Mouse (Mus musculus) retina, postnatal 1 day (tissue): ENCODE measurements at regions not wholly inside any gene's neighbourhood (a gene's known extent, or its start where the extent isn't known, plus 50 kb on each side); places are given as distances from the start of the nearest gene placed in this dataset.

Experiments used
- DNase-seq: peaks from one replicate; pipeline ENCODE4 v3.0.0-alpha.2; 2012

- no peak for DNase-seq
Measured at GRCm38 (mm10) chr2:123023918-123024317, 258.9 kb downstream of the Sqor start.

GRCm38 (mm10) chr2:123024380-123024779, 259.3 kb downstream of the Sqor start:
- DNase-seq: no peak

- peak; percentile 77 for DNase-seq
Measured at GRCm38 (mm10) chr2:123024976-123025585, 260.0 kb downstream of the Sqor start.

GRCm38 (mm10) chr2:123047321-123047720, 282.3 kb downstream of the Sqor start:
- DNase-seq: no peak

- DNase-seq: no peak
Measured at GRCm38 (mm10) chr2:123064648-123065047, 299.6 kb downstream of the Sqor start.

GRCm38 (mm10) chr2:123068809-123069208, 303.8 kb downstream of the Sqor start:
- DNase-seq: peak; percentile 81

GRCm38 (mm10) chr2:123072653-123073052, 307.6 kb downstream of the Sqor start:
- no peak for DNase-seq

- DNase-seq: peak; percentile 55
Measured at GRCm38 (mm10) chr2:123073476-123074085, 308.5 kb downstream of the Sqor start.

- no peak for DNase-seq
Measured at GRCm38 (mm10) chr2:123092726-123093125, 327.7 kb downstream of the Sqor start.

GRCm38 (mm10) chr2:123103530-123103929, 338.5 kb downstream of the Sqor start:
- no peak for DNase-seq

- no peak for DNase-seq
Measured at GRCm38 (mm10) chr2:123131496-123131895, 366.5 kb downstream of the Sqor start.

GRCm38 (mm10) chr2:123153170-123153569, 388.1 kb downstream of the Sqor start:
- no peak for DNase-seq

GRCm38 (mm10) chr2:123165384-123165783, 400.3 kb downstream of the Sqor start:
- no peak for DNase-seq

- no peak for DNase-seq
Measured at GRCm38 (mm10) chr2:123170611-123171010, 405.6 kb downstream of the Sqor start.

GRCm38 (mm10) chr2:123182208-123182607, 417.2 kb downstream of the Sqor start:
- no peak for DNase-seq

GRCm38 (mm10) chr2:123190795-123191582, 426.0 kb downstream of the Sqor start:
- no peak for DNase-seq

- DNase-seq: no peak
Measured at GRCm38 (mm10) chr2:123194533-123194932, 429.5 kb downstream of the Sqor start.
